Mouse (Mus musculus) ES-E14 (cell line): Measurements from ENCODE around the gene Vsig10. TPM values are rescaled to one million over a fixed set of nuclear protein-coding genes. Genes with fewer than 3 reads are reported as not detected.
"Not testable (repeated sequence)": the region's sequence is repeated elsewhere in the genome, so short reads cannot be mapped to it uniquely, and the experiment has no call there.

Experiments used
- DNase-seq: peaks from one replicate; pipeline ENCODE4 v3.0.0-alpha.2; 2013; ENCODE audit warnings: low read depth, low spot score
- H3K27ac ChIP-seq: 2 replicates; pipeline ENCODE4 v1.5.1; 2012; ENCODE audit warnings: low read depth, mild to moderate bottlenecking, low read length, moderate library complexity, mixed read lengths; ENCODE audit not compliant: poor library complexity, insufficient read depth, severe bottlenecking
- H3K36me3 ChIP-seq: 2 replicates; pipeline ENCODE4 v1.6.1; 2012; ENCODE audit warnings: mild to moderate bottlenecking, low read length, moderate library complexity, mixed read lengths; ENCODE audit not compliant: control insufficient read depth, poor library complexity, insufficient read depth, severe bottlenecking
- H3K4me1 ChIP-seq, 2 experiments: fragments of 150-350 bp in 1 of 2; sonication (generic) in 1 of 2; 2 replicates each; pipeline ENCODE4 v1.6.1; 2012; ENCODE audit warnings: low read length in 2 of 2, mild to moderate bottlenecking in 1 of 2, mixed read lengths in 1 of 2; ENCODE audit not compliant: control insufficient read depth in 2 of 2, insufficient read depth in 2 of 2, poor library complexity in 1 of 2
- H3K4me3 ChIP-seq, 2 experiments: fragments of 150-350 bp in 1 of 2; sonication (generic) in 1 of 2; 2 replicates each; pipeline ENCODE4 v1.5.1; 2012; ENCODE audit warnings: low read length in 2 of 2, low read depth in 1 of 2, mild to moderate bottlenecking in 1 of 2, mixed read lengths in 1 of 2; ENCODE audit not compliant: insufficient read depth in 1 of 2, poor library complexity in 1 of 2, severe bottlenecking in 1 of 2
- H3K9ac ChIP-seq: 2 replicates; pipeline ENCODE4 v1.6.1; 2012; ENCODE audit warnings: low read depth, mild to moderate bottlenecking, low read length, mixed read lengths; ENCODE audit not compliant: poor library complexity, insufficient read depth, severe bottlenecking
- H3K9me3 ChIP-seq: fragments of 150-350 bp; sonication (generic); 2 replicates; pipeline ENCODE4 v1.6.1; 2012; ENCODE audit warnings: low read depth, mild to moderate bottlenecking, low read length; ENCODE audit not compliant: control insufficient read depth, insufficient read depth
- CHD2 ChIP-seq: IDR thresholded peaks from 2 replicates; pipeline ENCODE4 v1.6.1; 2014; ENCODE audit warnings: mild to moderate bottlenecking, low read depth, low read length, inconsistent platforms
- HCFC1 ChIP-seq: IDR thresholded peaks from 2 replicates; pipeline ENCODE4 v1.6.1; 2012; ENCODE audit warnings: low read length, inconsistent platforms, borderline replicate concordance; ENCODE audit not compliant: insufficient read depth
- MAFK ChIP-seq: IDR thresholded peaks from 2 replicates; pipeline ENCODE4 v1.6.1; 2014; ENCODE audit warnings: mild to moderate bottlenecking, low read depth, low read length, inconsistent platforms; ENCODE audit not compliant: insufficient read depth
- ZC3H11A ChIP-seq: IDR thresholded peaks from 2 replicates; pipeline ENCODE4 v1.6.1; 2012; ENCODE audit warnings: low read depth, mild to moderate bottlenecking, inconsistent platforms, low read length, borderline replicate concordance
- ZNF384 ChIP-seq: IDR thresholded peaks from 2 replicates; pipeline ENCODE4 v1.6.1; 2012; ENCODE audit warnings: low read depth, low read length, inconsistent platforms
- in situ Hi-C, 2 experiments: fragments of 600-800 bp; cut with MboI; formaldehyde crosslinking; loops; one replicate each; pipeline ENCODE4 v1.15.1; 2025; ENCODE audit warnings: low sequenced_read_pairs in 2 of 2, inconsistent platforms in 1 of 2; ENCODE audit not compliant: unreplicated experiment in 2 of 2
- total RNA-seq: library from RNA; depleted of rRNA; stranded (reverse); fragments of 300-350 nt; gene quantifications from 2 replicates; pipeline ENCODE4 v1.2.3, GENCODE M21; 2012

Vsig10 gene
- total RNA-seq, 1 experiment, result 11.7 TPM

DNA sequence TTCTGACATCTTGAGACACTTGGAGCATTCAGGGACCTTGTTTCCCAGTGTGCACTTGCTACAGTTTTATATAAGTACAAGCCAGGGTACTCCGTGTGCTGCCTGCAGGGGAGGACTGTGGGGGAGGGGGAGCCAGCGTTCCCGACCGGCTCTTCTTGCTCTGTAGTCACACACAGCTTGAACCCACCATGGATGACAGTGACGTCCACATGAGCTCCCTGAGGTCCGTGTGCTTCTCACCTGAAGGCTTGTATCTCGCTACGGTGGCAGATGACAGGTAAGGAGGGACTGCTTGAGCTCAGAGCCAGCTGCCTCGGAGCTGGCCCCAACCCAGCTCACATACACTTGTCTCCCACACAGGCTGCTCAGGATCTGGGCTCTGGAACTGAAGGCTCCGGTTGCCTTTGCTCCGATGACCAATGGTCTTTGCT lies 57.5 kb downstream of the Vsig10 start:
- no peak for DNase-seq
- in situ Hi-C loops, result no loop called here
- no peak overlapping the region for H3K9ac ChIP-seq
- no peak overlapping the region for H3K4me3 ChIP-seq
- H3K27ac ChIP-seq, result no peak overlapping the region
- peaks cover 83% of the 10 kb centered on the region for H3K36me3 ChIP-seq
- TF ChIP-seq MAFK (no peak), ZC3H11A (no peak), HCFC1 (no peak), ZNF384 (no peak), CHD2 (no peak)
- no peaks in the 10 kb centered on the region for H3K9me3 ChIP-seq
- peaks cover 0 to 7% of the 10 kb centered on the region in 2 experiments; a peak in 1 of 4 replicates for H3K4me1 ChIP-seq

DNA sequence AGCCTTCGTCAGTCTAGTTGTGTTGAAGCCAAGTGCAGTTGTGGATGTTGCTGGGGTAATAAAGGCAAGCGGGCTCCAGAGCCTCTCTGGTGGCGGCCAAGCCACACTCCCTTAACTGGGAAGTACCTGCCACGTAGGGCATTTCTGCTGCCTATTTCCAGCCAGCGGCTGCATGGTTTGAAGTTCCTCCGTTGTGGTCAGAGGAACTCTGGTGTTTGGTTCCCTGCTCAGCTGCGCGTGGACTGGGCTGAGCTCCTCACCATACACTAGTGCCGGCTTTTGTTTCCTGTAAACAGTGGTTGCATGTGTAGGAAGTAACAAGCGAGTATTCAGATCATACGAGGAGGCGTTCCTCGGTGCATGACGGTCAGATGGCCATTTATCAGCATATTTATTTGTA lies 58.8 kb downstream of the Vsig10 start:
- DNase-seq, H3K9ac ChIP-seq, H3K27ac ChIP-seq, H3K4me3 ChIP-seq, H3K9me3 ChIP-seq, in situ Hi-C loops: not testable (repeated sequence)
- Histone ChIP-seq H3K4me1 (peaks cover 0 to 12% of the 10 kb centered on the region in 2 experiments; a peak in 1 of 4 replicates), H3K36me3 (peaks cover 85% of the 10 kb centered on the region)

DNA sequence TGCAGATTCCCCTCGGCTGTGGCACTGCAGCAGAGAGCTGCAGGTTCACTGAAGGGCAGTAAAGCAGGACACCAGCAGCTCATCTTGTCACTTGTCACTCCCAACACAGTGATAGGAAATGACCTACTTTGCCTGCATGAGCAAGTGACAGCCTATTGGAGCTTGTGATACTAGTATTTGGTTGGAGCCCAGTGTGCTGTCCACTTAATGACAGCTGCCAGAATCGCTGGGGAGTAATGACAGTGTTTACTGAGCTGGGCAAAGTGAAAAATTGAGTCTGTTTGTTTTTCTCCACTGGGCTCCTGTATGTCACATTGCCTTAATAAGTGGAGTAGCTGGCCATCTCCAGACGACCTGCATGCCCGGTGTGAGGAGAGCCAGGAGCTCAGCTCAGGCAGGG lies 61.3 kb downstream of the Vsig10 start:
- H3K4me3 ChIP-seq, result no peak overlapping the region
- no peak for DNase-seq

DNA sequence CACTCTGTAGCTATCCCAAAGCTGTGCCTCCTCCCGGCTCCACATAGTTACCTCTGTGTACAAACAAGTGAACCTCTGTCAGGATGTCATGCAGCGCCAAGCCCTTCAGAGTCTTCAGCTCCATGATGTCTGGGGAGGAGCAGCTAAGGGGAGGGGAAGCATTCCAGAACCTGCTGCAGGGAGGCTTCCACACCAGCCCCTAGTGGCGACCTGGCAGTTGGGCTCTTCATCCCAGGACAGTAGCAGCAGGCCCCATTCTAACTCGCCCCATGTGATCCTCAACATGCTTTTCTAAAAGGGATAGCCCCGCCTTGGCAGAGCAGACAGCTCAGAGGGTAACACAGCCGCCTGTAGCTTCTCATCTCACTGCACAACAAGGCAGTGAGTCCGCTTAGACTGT lies 62.9 kb downstream of the Vsig10 start:
- no peak overlapping the region for H3K4me3 ChIP-seq
- H3K9ac ChIP-seq, result no peak overlapping the region
- no peak for TF ChIP-seq MAFK
- TF ChIP-seq ZNF384, result no peak
- no peak for TF ChIP-seq HCFC1
- no peak for TF ChIP-seq ZC3H11A
- DNase-seq, result no peak
- peaks cover 83% of the 10 kb centered on the region for H3K36me3 ChIP-seq
- in situ Hi-C loops, result no loop called here
- H3K9me3 ChIP-seq, result no peaks in the 10 kb centered on the region
- no peak overlapping the region for H3K27ac ChIP-seq
- peaks cover 3 to 10% of the 10 kb centered on the region in 2 experiments; a peak in 2 of 4 replicates for H3K4me1 ChIP-seq

More for the DNA sequence above, 61.3 kb downstream of the Vsig10 start:
- H3K4me1 ChIP-seq, result peaks cover 0 to 11% of the 10 kb centered on the region in 2 experiments; a peak in 1 of 4 replicates
- TF ChIP-seq ZNF384 (no peak), CHD2 (no peak), HCFC1 (no peak), MAFK (no peak), ZC3H11A (no peak)
- H3K9ac ChIP-seq, result no peak overlapping the region
- in situ Hi-C loops, result no loop called here
- no peaks in the 10 kb centered on the region for H3K9me3 ChIP-seq
- H3K36me3 ChIP-seq, result peaks cover 87% of the 10 kb centered on the region
- no peak overlapping the region for H3K27ac ChIP-seq

DNA sequence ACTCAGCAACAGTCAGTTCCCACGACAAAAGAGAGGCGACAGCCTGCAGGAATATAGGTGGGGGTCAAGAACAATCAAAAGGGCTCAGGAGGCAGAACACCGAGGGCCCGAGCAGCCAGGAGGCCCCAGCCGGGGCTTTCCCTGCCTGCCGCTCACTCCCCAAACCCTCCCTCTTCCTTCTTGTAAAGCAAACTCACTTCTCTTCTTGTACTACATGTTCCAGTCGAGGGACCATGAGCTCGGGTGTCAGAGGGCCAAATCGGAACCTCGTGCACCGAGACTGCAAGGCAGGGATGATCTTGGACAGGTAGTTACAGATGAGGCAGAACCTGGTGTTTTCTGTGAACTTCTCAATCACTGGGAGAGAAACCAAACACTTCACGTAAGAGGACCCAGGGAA lies 64.3 kb downstream of the Vsig10 start:
- peaks cover 9 to 17% of the 10 kb centered on the region in 2 experiments; a peak in 3 of 4 replicates for H3K4me1 ChIP-seq
- no peaks in the 10 kb centered on the region for H3K9me3 ChIP-seq
- in situ Hi-C loops, result no loop called here
- peaks cover 84% of the 10 kb centered on the region for H3K36me3 ChIP-seq
- no peak for TF ChIP-seq MAFK
- TF ChIP-seq CHD2, result no peak
- no peak for TF ChIP-seq HCFC1
- no peak for TF ChIP-seq ZC3H11A
- TF ChIP-seq ZNF384, result no peak
- H3K27ac ChIP-seq, result no peak overlapping the region
- H3K9ac ChIP-seq, result no peak overlapping the region
- DNase-seq, result no peak
- no peak overlapping the region for H3K4me3 ChIP-seq
